Mouse (Mus musculus) bone marrow, adult 2 months (tissue): ENCODE results near the gene Gna11.

ENCODE experiments used
- CTCF ChIP-seq: fragments of 200-500 bp; IDR thresholded peaks from 2 replicates; pipeline ENCODE4 v1.5.1; 2011; ENCODE audit warnings: low read length, control low read depth; ENCODE audit not compliant: control insufficient read depth, insufficient read depth
- POLR2A ChIP-seq: fragments of 200-500 bp; IDR thresholded peaks from 2 replicates; pipeline ENCODE4 v1.6.1; 2011; ENCODE audit warnings: low read depth, mild to moderate bottlenecking, control low read depth, low read length, borderline replicate concordance; ENCODE audit not compliant: control insufficient read depth

- no peak for TF ChIP-seq CTCF
- TF ChIP-seq POLR2A, result no peak
Measured at GRCm38 (mm10) chr10:81488081-81488480, 56.9 kb downstream of the Gna11 start.
